Mouse (Mus musculus): ENCODE results near the gene Nek10.
A peak's percentile ranks its signal among the peaks of the same experiment; 100 is the strongest.
"Not testable (repeated sequence)": the region's sequence is repeated elsewhere in the genome, so short reads cannot be mapped to it uniquely, and the experiment has no call there.

Gene Nek10

GRCm38 (mm10) chr14:14984710-14985647, 181.8 kb downstream of the Nek10 start:
- DNase-seq (ENCODE audit: low spot score), result peak; percentile 43

- no peak for DNase-seq (ENCODE audit: low spot score)
Observed at GRCm38 (mm10) chr14:14987403-14987802, 184.2 kb downstream of the Nek10 start.

GRCm38 (mm10) chr14:14991642-14992041, 188.4 kb downstream of the Nek10 start:
- DNase-seq (ENCODE audit: low spot score), result no peak

- DNase-seq (ENCODE audit: low spot score), result no peak
Observed at GRCm38 (mm10) chr14:15011408-15011807, 208.2 kb downstream of the Nek10 start.

DNA sequence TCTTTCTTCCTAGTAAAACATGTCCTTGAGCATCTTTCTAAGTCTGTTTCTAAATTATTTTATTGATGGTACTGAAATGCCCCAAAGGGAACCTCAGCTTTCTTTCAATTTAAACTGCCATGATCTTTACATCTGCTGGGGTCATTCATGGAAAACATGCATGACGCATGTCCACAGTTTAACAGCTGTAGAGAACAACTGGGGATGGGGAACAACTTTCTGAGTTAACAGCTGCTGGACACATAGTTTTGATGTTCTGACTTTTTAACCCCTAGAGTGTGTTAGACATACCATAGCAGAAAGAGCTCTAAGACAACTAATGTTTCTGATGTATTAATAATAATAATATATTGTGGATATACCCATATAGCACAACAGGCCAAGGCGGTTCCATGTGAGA, 211.6 kb downstream of the Nek10 start:
- no peak for DNase-seq (ENCODE audit: low spot score)

DNA sequence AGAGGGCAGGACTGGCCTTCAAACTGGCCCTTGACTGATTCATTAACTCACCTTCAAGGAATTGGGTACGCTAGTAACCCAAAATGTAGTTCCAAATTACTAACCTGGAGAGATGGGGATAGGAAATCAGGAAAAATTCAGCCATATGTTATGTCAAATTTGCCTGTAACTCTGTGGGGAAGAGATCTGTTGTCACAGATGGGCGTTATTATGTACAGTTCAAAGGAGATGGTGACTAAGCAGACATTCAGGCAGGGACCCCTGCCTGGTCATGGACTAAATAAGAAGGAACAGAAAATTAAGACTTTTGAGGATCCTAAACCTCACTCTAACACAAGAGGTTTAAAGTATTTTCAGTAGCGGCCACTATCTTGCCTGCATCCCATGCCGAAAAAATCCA, 227.4 kb downstream of the Nek10 start:
- DNase-seq (ENCODE audit: low spot score), result not testable (repeated sequence)

DNA sequence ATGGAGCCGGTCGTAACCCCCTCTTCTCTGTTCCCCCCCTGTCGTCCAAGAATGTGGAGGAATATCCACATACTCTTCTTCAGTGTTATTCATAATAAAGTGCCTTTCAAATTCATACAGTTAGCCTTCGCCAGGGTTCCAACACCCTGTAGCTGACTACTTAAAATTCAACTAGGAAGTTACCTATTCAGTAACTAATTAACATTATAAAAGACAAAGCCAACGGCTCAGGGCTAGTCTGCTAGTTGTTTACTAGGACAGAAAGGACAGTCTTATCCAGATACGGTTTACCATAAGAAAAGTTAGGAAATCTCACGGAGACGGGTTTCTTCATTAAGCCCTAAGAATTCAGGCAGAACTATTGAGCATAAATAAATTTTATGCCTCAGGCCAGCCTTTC, 231.4 kb downstream of the Nek10 start:
- DNase-seq (ENCODE audit: low spot score), result not testable (repeated sequence)

DNA sequence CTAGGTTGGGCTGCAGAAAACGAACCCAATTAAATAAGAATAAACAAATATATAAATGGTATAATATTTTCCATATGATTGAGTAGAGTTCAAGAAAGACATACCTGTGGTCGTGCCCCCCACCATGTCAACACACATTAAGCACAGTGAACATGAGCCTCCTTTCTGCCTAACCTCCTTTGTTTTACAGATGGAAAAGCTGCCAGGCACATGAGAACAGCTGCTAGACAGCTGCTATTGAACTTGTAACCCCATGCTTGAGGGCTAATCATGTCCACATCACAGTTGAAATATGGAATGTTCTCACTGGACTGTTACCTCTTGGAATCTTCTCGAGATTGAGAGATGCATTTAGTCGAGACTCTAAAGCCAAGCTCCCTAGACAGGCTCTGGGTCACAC, 245.0 kb downstream of the Nek10 start:
- no peak for DNase-seq (ENCODE audit: low spot score)

DNA sequence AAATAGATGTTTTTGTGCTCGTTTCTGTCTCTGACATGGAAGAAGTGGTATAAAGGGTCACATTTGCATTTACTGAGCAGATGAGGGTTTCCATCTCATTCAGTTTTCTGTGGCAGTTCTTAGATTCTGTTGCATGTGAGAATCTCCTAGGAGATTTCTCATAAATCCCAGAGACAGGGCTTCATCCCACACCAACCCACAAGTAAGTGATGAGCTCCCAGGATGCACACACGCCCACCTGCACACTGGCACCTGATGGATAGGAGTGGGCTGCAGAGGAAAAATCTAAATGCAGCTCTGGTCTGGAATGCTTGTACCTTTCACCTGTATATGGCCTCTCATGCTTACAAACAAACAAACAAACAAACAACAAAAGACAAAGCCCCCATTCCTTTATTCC, 258.3 kb downstream of the Nek10 start:
- DNase-seq (ENCODE audit: low spot score), result no peak
